Mouse (Mus musculus) A20 (cell line): Measurements from ENCODE around the gene Vmn1r68.

Experiments
- DNase-seq: peaks from one replicate; pipeline ENCODE4 v3.0.0-alpha.2; 2011; ENCODE audit warnings: low read depth, low spot score

Gene Vmn1r68

DNA sequence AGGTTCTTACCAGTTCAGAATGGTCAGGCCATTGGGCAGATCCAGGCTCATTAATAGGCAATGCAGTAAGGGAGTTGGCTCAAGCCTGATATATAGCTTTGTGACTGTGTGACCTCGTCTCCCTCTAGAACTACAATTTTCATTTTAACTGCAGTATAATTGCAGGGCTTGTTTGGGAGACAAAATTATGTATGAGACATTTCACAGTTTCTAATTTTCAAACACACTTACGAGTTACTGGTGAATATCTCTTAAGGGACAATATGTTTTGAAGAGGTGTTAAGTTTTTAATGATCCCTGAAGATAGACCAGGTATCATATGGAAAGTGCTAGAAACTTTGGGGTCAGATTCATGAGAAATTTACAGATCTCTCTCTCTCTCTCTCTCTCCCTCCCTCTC is at the start of gene Vmn1r68:
Gene Vmn1r68 (minus strand): TSS at position 101 of the 400 bp plus-strand sequence.
- no peak for DNase-seq

GRCm38 (mm10) chr7:10495578-10495977 is 62.7 kb downstream of the Vmn1r68 start:
- no peak for DNase-seq

DNA sequence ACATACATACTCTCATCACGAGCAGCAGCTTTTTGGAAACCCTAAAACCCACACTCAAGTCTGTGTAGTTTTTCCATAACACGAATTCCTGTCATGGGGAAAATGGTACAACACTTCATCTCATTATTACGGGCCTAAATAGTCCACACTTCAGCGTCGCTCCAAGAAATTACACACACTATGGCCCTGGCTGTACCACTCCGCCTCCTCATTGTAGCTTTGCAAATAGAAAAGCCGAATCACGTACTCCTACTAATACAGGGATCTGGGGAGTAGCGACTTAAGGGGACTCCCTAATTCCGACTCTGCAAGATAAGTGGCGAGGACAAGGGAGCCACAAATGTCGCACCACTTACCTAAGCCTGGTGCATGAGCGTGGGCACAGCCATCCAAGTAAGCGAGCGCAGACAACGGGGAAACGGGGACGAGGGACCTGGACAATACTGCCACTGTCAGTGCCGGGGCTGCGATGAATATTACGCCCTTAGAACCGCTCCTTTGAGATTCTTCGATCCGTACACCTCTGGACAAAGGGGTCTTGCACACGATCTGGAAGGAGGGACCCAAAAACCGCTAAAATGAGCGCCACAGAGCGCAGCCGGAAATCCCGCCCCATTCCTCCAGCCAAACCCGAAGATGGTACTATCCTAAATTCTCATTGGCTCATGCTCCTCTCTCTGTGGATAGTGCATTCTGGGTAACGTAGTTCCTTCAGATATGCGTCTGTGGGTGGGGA is 63.3 kb downstream of the Vmn1r68 start, which contains the start of gene Zik1:
Gene Zik1 (minus strand): TSS at position 609 of the 736 bp plus-strand sequence.
- no peak for DNase-seq

- DNase-seq, result no peak
These were observed 77.6 kb downstream of the Vmn1r68 start for GRCm38 (mm10) chr7:10480588-10481233.

DNA sequence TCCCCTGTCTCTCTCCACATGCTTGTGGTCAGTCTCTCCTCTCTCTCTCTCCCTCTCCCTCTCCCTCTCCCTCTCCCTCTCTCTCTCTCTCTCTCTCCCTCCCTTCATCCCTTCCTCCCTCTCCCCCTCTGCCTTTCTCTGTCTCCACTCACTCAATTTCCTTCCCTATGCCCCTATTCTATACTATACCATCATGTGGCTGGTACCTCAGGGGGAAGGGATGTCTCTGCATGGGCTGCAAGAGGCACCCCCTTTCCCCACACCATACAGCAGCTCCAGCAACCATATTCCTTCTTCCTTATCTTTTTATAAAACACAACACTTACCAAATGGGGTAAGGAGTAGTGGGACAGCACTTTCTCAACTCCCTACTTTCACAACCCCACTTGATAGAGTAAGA is 78.5 kb downstream of the Vmn1r68 start:
- no peak for DNase-seq

DNA sequence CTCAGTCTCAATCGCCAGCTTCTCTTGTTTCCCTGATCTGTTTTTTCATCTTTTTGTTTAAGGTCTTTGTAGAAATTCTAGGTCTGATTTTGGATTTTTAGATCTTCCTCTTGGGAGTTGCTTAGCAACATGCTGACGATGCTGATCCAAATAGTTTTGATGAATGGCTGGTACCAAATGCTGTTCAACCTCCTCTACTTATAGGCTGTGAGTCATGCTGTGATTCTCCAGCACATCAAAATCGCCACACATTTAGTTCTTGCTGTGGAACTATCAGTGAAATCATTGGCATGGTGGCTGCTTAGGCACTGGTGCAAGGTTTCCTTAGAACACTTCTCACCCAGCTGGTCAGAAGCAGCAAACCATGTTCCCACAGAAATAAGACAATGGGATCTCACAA is 100.1 kb downstream of the Vmn1r68 start:
- no peak for DNase-seq
